Mouse (Mus musculus) stomach, postnatal 0 days (tissue): ENCODE measurements around the gene Mertk.

ENCODE experiments used
- CTCF ChIP-seq: IDR thresholded peaks from 2 replicates; pipeline ENCODE4 v1.5.1; 2016; ENCODE audit warnings: antibody characterized with exemption, low read depth, mild to moderate bottlenecking, moderate library complexity
- EP300 ChIP-seq: optimal IDR thresholded peaks from 2 replicates; pipeline ENCODE3; 2016; ENCODE audit warnings: antibody characterized with exemption

- TF ChIP-seq CTCF (no peak), EP300 (no peak)
Observed at GRCm38 (mm10) chr2:128710609-128711008, 11.9 kb downstream of the Mertk start.
